Mouse (Mus musculus) G1E (cell line): Measurements from ENCODE around the gene Hist1h4h.

Experiments
- CTCF ChIP-seq: IDR thresholded peaks from 2 replicates; pipeline ENCODE4 v1.5.1; 2012; ENCODE audit warnings: low read depth, low read length, inconsistent platforms, mixed read lengths
- GATA1 ChIP-seq: IDR thresholded peaks from 2 replicates; pipeline ENCODE4 v1.6.1; 2012; ENCODE audit warnings: borderline replicate concordance, low read length, inconsistent platforms, mixed read lengths
- POLR2AphosphoS5 ChIP-seq: IDR thresholded peaks from 2 replicates; pipeline ENCODE4 v1.6.1; 2012; ENCODE audit warnings: low read depth, low read length, inconsistent platforms; ENCODE audit not compliant: insufficient replicate concordance
- TAL1 ChIP-seq: conservative IDR thresholded peaks from 2 replicates; pipeline ENCODE4 v1.6.1; 2012; ENCODE audit warnings: low read depth, low read length, inconsistent platforms, mixed read lengths

- TF ChIP-seq CTCF (no peak), GATA1 (no peak), TAL1 (no peak), POLR2AphosphoS5 (peak; percentile 87; the same call in 1 of the 2 replicates)
These were observed 46.2 kb downstream of the Hist1h4h start for GRCm38 (mm10) chr13:23576906-23577639.
